Mouse (Mus musculus) B cell, adult 2 months (primary cell): ENCODE measurements around the gene Ccdc36.
A peak's percentile ranks its signal among the peaks of the same experiment; 100 is the strongest.

Experiments used
- DNase-seq, 2 experiments: peaks; one replicate each; pipeline ENCODE4 v3.0.0; 2022

The Ccdc36 gene

GRCm38 (mm10) chr9:108441236-108441919, 13.1 kb upstream of the Ccdc36 start:
- no peak for DNase-seq

GRCm38 (mm10) chr9:108440485-108440884, 12.2 kb upstream of the Ccdc36 start:
- no peak for DNase-seq

DNA sequence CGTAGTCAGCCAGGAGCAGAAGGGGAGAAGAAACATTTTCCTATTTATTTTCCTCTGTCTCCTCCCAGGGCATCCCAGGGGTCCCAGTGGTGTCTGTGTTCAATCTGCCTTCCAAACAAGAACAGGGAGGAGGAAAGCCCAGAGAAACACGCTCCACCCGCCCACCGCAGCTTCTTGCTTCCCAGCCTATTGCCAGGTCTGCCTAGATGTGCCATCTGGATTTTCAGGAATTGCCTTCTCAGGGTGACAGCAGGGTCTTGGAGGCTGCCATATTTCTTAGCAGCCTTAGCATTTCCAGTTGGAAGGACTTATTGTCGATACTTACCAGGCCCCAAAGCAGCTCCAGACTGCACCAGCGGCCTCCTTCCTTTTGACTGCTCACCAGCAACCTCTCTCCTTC, 10.9 kb upstream of the Ccdc36 start:
- DNase-seq = no peak

DNA sequence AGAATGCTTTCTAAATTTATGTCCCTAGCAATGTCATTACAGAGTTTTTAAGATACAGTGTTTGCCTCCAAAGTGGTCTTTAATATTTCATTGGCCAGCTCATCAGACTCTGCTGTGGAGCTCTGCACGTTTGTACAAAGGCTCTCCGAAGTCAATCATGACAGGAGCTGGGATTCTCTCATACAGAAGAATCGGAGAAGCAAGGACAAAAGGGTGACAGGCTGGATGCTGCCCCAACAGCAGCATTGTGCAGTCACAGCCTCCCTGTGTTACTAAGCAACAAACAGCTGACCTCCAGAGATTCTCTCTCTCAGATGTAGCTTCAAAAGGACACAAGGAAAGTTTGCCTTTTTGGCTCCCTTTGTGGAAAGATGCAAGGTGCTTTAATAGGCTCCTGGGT, 7.9 kb upstream of the Ccdc36 start, which contains the start of gene BC048562:
BC048562 (plus strand) TSS at position 301 of the 400 bp plus-strand sequence.
- DNase-seq = no peak

- DNase-seq = peak in 1 of 2 experiments; percentile 16
Measured at GRCm38 (mm10) chr9:108431431-108432067, 3.3 kb upstream of the Ccdc36 start.

DNA sequence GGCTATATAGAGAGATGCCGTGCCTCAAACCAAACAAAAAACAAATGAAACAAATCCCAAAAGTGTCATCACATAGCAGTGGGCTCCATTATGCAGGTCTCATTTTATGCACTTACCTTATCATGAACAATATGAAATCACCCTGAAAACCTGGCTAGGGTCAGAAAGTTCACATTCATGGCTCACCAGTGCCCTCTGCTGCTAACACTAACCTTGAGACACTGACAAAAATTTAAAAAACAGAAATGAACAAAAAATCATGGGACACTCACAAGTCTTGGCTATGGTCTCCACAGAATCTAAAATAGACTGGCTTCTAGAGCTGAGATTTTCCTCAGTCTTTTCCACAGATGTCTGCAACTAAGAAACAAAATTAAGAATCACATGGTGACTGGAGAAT, 16.1 kb downstream of the Ccdc36 start:
- peak; percentile 18 to 23 for DNase-seq

GRCm38 (mm10) chr9:108411381-108411942, 16.8 kb downstream of the Ccdc36 start:
- no peak for DNase-seq

GRCm38 (mm10) chr9:108409535-108409934, 18.7 kb downstream of the Ccdc36 start:
- no peak for DNase-seq

- DNase-seq = no peak
Measured at GRCm38 (mm10) chr9:108404451-108404850, 23.8 kb downstream of the Ccdc36 start.

DNA sequence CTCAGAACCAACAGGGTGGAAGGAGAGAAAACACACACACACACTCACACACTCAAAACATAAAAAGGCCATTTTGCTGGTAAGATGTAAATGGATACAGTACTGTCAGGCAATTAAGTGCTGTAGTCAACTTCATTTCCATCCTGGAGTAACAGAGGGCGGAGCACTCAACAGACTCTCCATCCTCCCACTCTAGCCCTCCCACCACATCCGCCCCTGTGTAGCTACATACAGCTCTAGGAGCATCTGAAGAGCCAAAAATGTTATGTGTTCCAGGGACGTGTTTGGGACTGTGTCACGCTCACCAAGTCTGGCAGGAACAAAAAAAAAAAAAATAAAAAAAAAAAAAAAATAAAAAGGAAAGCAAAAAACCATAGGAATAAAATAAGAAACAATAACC, 25.2 kb downstream of the Ccdc36 start:
- no peak for DNase-seq

DNA sequence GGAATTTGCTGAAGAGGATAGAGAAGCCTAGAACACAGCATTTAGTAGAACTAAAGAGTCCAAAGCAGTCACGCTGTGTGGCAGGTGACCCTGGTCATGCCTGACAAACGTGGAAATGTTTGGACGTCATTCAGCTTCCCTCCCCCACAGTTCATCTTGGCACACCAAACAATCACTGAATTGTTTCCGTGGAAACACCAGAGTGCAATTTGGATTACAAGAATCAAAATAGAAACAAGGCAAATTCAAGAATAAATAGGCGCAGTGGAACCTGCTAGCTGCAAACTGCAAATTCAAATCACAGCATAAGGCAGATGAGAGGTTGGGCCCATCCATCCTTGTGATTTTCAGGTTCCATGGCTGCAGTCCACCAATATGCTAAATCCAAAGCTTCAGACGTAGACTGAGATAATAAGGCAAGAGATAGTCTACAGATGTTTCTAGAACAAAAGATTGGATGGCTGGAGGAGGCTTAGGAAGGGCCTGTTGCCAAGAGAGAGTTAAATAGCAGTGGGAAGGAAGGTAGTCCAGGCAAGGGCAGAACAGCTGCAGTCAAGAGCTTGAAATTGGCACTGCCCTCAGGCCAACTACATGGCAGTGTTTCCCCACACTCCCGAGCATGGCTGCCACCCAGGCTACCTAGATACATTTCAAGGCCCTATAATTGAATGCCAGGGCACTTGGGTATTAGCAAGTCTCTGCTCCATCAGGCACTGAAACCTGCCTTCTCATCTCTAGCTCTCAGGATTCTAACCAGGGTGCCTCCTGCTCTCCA, 26.9 kb downstream of the Ccdc36 start:
- DNase-seq = no peak

- no peak for DNase-seq
Measured at GRCm38 (mm10) chr9:108398324-108398723, 30.0 kb downstream of the Ccdc36 start.

DNA sequence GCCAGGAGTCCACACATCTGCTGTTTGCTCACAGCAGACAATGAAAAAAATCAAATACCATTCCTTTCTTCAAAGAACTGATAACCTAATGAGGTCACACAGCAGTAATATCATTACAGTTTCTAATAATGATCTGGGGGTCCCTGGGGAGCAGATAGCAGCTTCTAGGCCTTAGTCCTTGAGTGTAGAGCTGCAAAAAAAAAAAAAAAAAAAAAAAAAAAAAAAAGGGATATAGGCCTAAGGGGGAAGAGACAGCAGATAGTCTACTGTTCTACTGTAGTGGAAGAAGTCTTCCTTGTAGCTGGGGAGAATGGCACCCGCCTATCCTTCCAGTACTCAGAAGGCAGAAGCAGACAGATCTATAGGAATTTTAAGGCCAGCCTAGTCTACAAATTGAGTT, 32.9 kb downstream of the Ccdc36 start:
- no peak for DNase-seq

- DNase-seq = no peak
Measured at GRCm38 (mm10) chr9:108394191-108394590, 34.1 kb downstream of the Ccdc36 start.

GRCm38 (mm10) chr9:108392676-108393075, 35.6 kb downstream of the Ccdc36 start, which contains the start of gene 1700102P08Rik:
Gene 1700102P08Rik, plus strand, starts transcription at chr9:108392805.
- no peak for DNase-seq

- DNase-seq = no peak
Measured at GRCm38 (mm10) chr9:108389220-108389619, 39.1 kb downstream of the Ccdc36 start.

GRCm38 (mm10) chr9:108388601-108389000, 39.7 kb downstream of the Ccdc36 start:
- no peak for DNase-seq

DNA sequence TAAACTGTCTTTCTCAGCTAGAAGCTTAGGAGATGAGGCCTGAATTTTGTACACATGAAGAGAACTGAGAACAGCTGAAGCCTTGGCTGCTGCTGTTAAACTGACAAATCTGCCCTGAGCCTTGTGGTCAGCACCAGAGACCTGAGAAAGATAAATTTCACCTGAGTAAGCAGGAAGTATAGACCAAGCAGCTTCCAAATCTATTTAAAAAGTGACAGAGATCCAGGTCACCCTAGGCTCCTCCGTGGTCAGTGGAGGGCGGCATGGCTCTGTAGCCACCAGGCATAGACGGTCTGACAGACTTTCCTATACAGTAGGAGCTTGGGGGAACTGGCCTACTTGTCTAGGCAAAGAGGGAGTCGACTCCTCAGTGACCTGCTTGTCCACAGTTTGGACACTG, 41.5 kb downstream of the Ccdc36 start:
- DNase-seq = no peak

DNA sequence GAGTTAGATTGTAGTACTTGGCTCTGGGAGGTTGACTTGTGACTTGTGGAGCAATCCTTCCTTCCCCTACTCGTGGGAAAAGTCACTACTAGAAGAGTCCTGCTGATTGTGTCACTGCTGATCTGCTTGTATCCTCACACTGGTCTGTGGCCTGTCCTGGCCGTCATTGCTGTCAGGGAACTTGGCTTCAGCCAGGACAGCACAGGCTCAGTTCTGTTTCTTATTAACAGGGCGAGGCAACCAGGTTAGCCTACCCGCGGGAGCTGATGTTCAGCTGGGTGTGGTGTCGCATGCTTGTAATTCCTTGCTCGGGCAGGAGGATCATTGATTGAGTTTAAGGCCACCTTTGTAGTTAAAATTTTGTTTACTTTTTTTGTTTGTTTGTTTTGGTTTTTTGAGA, 43.3 kb downstream of the Ccdc36 start:
- DNase-seq = no peak

- DNase-seq = no peak
Measured at GRCm38 (mm10) chr9:108381382-108381781, 46.9 kb downstream of the Ccdc36 start.

DNA sequence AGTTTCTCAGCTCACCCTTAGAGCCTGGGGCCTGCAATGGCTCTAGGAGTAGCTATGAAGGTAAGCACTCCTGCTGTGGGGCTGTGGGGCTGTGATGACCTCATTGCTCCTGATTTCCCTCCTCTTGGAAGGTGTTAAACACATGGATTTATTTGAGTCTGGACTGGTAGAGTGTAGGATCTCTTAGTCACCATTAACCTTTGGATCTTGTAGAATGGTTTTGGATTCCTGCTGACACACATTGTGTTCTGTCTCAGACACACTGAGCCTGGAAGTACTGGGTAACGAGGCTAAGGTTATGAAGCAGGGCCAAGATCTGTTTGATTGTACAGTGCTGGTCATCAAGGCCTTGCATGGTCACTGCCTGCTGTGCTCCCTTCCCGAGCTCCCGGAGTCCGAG, 49.0 kb downstream of the Ccdc36 start:
- DNase-seq = no peak

DNA sequence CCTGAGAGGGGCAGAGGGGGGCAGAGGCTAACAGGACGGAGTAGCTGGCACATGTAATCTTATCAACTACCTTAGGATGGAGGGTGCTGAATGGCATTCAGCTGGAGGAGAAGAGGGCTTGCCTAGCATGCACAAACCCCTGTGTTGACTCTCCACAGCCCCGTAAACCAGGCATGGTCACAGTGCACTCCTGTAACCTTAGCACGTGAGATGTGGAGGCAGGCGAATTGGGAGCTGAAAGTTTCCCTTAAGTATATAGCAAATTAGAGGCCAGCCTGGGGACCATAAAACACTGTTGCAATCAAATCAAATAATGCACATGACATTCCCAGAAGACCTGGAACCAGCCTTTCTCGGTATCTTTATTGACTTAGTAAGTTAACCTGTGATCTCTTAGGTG, 49.5 kb downstream of the Ccdc36 start:
- no peak for DNase-seq

DNA sequence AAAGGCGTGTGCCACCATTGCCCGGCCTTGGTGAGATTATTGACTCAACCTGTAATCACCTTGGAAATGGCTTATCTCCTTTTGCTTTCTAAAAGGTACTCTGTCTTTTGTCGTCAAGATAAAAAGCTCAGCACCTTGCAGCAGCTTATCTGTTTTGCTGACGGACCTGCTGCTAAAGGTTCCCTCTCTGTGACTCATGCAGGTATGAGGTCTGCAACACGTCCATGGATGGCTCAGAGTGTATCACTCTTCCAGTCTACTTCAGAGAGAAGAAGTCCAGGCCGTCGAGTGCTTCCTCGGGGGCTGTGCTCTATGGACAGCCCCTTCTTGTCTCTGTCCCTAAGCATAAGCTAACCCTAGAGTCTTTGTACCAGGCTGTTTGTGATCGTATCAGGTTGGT, 50.0 kb downstream of the Ccdc36 start:
- no peak for DNase-seq
